Mouse (Mus musculus) ES-CJ7 (cell line): ENCODE results near the gene Zfp362.

ENCODE experiments used
- DNase-seq: peaks from one replicate; pipeline ENCODE4 v3.0.0; 2011; ENCODE audit warnings: low read depth, low spot score

Gene Zfp362

GRCm38 (mm10) chr4:128806043-128806826 lies at the start of gene Zfp362:
Gene Zfp362 (minus strand): TSS chr4:128806045.
- no peak for DNase-seq

GRCm38 (mm10) chr4:128855613-128856040 lies 49.8 kb upstream of the Zfp362 start:
- no peak for DNase-seq

- no peak for DNase-seq
These were observed 47.3 kb upstream of the Zfp362 start for GRCm38 (mm10) chr4:128853117-128853516.

- no peak for DNase-seq
These were observed 46.5 kb upstream of the Zfp362 start for GRCm38 (mm10) chr4:128852266-128852887.

GRCm38 (mm10) chr4:128849686-128850085 lies 43.8 kb upstream of the Zfp362 start:
- no peak for DNase-seq

GRCm38 (mm10) chr4:128848961-128849360 lies 43.1 kb upstream of the Zfp362 start:
- no peak for DNase-seq

- no peak for DNase-seq
These were observed 39.6 kb upstream of the Zfp362 start for GRCm38 (mm10) chr4:128845367-128845973.

- no peak for DNase-seq
These were observed 38.7 kb upstream of the Zfp362 start for GRCm38 (mm10) chr4:128844566-128844965.

- DNase-seq: peak; percentile 23
These were observed 35.4 kb upstream of the Zfp362 start for GRCm38 (mm10) chr4:128841259-128841658.

GRCm38 (mm10) chr4:128839811-128840738 lies 34.2 kb upstream of the Zfp362 start:
- DNase-seq: peak; percentile 30

- DNase-seq: no peak
These were observed 32.4 kb upstream of the Zfp362 start for GRCm38 (mm10) chr4:128838202-128838601.

- no peak for DNase-seq
These were observed 18.3 kb upstream of the Zfp362 start for GRCm38 (mm10) chr4:128824131-128824530.

- DNase-seq: no peak
These were observed 14.7 kb upstream of the Zfp362 start for GRCm38 (mm10) chr4:128820568-128820967.

- no peak for DNase-seq
These were observed 11.2 kb upstream of the Zfp362 start for GRCm38 (mm10) chr4:128817011-128817410.

- peak; percentile 94 for DNase-seq
These were observed 5.7 kb upstream of the Zfp362 start for GRCm38 (mm10) chr4:128811382-128812056.

- peak; percentile 69 for DNase-seq
These were observed 958 bp upstream of the Zfp362 start for GRCm38 (mm10) chr4:128806827-128807179.

- no peak for DNase-seq
These were observed 449 bp downstream of the Zfp362 start for GRCm38 (mm10) chr4:128805150-128806042.

- no peak for DNase-seq
These were observed 1.3 kb downstream of the Zfp362 start for GRCm38 (mm10) chr4:128804426-128805149.

- no peak for DNase-seq
These were observed 2.3 kb downstream of the Zfp362 start for GRCm38 (mm10) chr4:128803569-128803968.
